Mouse (Mus musculus): ENCODE results near the gene Thbs2.

Thbs2 gene

GRCm38 (mm10) chr17:14693994-14694374 is at the start of gene Thbs2:
TSS of gene Thbs2 (minus strand) at chr17:14694235.
- DNase-seq (ENCODE audit: low spot score in 2 of 2), result no peak

DNA sequence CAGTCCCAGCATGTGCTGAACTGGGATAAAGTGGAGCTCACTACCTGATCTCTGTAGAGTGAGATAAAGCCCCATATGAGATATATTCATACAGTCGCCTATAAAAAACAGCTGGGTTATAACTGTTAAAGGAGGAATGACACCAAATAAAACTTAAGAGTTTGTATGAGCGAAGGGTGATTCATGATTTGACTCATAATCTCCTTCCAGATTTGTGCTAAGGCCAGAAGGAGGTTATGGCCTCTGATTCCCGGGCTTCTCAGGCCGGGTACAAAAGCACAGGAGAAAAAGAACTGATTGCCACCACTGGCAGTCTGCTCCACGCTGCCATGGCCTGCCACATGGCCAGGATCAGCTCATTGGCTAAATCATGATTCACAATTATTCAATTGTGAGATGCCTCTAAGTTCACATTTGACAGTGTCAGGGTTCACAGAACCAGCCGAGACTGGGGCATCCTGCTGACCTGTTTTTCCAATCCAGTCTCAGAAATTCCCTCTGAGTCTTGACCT is 41.5 kb upstream of the Thbs2 start:
- DNase-seq (ENCODE audit: low spot score in 2 of 2), result no peak

GRCm38 (mm10) chr17:14734380-14734779 is 40.3 kb upstream of the Thbs2 start:
- no peak for DNase-seq (ENCODE audit: low spot score in 2 of 2)

GRCm38 (mm10) chr17:14733941-14734340 is 39.9 kb upstream of the Thbs2 start:
- DNase-seq (ENCODE audit: low spot score in 2 of 2), result no peak

DNA sequence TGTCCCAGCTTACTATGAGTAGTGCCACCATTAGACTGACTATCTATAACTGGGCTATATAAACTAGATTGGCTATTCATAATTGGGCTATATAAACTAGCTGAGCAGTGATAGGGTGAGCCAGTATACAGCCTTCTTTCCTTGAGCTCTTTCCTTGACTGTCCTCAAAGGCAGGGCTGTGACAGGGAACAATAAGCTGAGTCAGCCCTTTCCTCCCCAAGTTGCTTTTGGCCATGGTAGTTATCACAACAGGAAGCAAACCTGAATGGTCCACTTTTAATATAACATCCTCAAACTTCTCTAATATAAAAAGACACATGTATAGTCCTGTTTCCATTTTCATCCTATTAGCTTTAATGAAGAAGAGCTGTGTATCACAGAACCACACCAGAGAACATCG is 39.0 kb upstream of the Thbs2 start:
- DNase-seq (ENCODE audit: low spot score in 2 of 2), result no peak

- no peak for DNase-seq (ENCODE audit: low spot score in 2 of 2)
These were observed 36.6 kb upstream of the Thbs2 start for GRCm38 (mm10) chr17:14730629-14731028.

DNA sequence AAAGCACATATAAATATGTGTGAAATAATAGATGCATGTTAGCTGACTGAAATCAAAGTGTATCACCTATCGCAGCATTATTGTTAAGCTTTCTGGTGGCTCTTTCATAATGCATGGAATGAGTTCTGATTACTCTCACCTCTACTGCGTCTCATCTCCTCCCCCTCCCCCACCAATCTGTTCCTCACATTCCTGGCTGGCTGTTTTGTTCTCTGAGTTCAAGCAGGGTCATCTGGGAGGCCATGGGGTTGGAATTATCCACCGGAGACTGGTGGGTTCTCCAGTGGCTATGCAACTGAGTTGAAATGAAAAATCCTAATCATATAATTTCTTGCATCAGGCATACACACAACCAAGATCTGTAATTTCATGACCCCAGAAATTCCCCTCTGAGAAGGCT is 33.4 kb upstream of the Thbs2 start:
- DNase-seq (ENCODE audit: low spot score in 2 of 2), result no peak

GRCm38 (mm10) chr17:14724786-14725185 is 30.8 kb upstream of the Thbs2 start:
- DNase-seq (ENCODE audit: low spot score in 2 of 2), result no peak

DNA sequence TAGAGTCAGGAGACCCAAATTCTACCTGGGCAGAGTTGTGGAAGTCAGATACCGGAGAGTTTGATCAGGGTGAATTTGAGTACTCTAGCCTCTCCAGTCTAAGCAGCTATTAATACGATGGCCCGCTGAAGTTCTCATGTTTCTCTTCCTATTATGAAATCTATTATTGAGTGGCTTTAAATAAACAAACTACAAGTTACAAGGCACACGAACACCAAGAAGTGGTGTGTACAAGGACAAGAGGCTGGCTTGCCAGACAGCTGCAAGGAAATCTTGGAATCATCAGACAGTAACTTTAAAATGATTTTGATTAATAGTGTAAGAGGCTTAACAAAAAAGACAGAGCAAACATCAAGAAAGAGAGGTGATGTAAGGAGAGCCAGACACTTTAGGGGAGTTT is 27.3 kb upstream of the Thbs2 start:
- no peak for DNase-seq (ENCODE audit: low spot score in 2 of 2)

DNA sequence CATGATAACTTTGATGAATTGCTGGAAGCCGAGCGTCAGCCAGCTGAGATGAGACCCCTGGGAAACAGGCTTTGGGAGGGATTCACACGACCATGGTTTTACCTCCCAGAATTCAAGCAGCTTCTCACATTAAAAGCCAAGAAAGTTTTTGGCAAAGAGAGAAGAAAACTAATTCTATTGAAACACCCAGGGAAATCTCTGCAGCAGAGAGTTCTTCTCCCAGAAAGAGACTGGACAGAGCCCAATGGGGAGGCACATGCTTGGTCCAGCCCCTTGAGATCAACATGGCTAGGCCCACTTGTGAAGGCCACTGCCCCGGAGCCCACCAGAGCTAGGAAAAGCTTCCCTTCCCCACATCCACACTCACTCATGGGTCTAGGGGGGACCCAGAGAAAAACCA is 26.9 kb upstream of the Thbs2 start:
- no peak for DNase-seq (ENCODE audit: low spot score in 2 of 2)

GRCm38 (mm10) chr17:14720227-14720626 is 26.2 kb upstream of the Thbs2 start:
- no peak for DNase-seq (ENCODE audit: low spot score in 2 of 2)

DNA sequence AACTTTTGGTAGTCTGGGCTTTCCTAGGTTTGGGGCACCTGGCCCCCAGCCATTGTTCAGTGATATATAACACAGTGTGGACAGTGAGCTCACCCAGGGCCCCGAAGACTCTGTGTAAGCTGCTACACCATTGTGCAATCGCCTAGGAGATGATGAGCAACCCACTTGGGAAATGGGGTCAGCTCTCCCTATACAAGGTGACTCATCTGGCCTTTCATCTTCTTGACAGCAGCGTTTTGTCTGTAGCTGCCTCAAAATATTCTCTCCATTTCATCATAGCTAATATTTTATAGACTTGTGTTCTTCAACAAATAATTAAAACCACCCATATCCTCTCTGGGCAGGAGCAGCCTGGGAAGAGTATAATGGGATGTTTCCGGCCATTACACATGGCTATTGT is 24.8 kb upstream of the Thbs2 start:
- no peak for DNase-seq (ENCODE audit: low spot score in 2 of 2)

DNA sequence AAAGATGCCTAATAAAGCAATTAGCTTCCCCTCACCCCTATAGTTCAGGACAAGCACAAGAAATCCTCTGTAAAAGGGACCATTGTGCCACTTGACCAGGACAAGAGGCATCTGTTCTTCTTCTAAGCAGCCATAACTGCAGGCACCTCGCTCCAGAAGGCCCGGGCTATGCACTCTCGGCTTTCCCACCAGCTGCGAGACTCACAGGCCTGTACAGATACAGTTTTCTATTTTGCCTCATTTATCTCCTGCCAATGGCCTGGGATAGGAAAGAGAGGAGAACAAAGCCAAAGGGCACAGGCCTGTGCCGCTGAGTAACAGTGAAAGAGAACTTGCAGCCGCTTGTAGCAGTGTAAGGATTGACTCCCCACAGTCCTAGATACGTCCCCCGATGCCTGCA is 20.7 kb upstream of the Thbs2 start:
- DNase-seq (ENCODE audit: low spot score in 2 of 2), result no peak

- DNase-seq (ENCODE audit: low spot score in 2 of 2), result no peak
These were observed 20.3 kb upstream of the Thbs2 start for GRCm38 (mm10) chr17:14714374-14714773.

GRCm38 (mm10) chr17:14711784-14712183 is 17.7 kb upstream of the Thbs2 start:
- DNase-seq (ENCODE audit: low spot score in 2 of 2), result no peak

GRCm38 (mm10) chr17:14711032-14711431 is 17.0 kb upstream of the Thbs2 start:
- no peak for DNase-seq (ENCODE audit: low spot score in 2 of 2)

GRCm38 (mm10) chr17:14706066-14706465 is 12.0 kb upstream of the Thbs2 start:
- no peak for DNase-seq (ENCODE audit: low spot score in 2 of 2)

GRCm38 (mm10) chr17:14705466-14705865 is 11.4 kb upstream of the Thbs2 start:
- no peak for DNase-seq (ENCODE audit: low spot score in 2 of 2)

DNA sequence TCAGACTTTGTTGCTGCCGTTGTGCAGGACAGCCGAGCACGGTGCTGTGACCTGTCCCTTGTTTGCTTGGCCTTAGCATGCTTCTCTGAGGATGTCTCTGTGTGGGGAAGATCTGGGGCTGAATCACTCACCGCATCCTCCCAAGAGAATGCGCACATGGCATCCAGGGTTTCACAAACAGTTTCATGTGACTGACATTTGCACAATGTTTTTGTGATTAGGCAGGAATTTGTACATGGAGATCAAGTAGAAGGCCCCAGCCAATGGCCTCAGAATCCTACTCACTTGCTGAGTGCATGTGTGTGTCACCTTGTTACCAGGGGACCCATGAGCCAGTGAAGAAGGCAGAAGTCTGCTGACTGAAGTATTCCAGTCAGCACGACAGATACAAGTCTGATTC is 9.7 kb upstream of the Thbs2 start:
- no peak for DNase-seq (ENCODE audit: low spot score in 2 of 2)

DNA sequence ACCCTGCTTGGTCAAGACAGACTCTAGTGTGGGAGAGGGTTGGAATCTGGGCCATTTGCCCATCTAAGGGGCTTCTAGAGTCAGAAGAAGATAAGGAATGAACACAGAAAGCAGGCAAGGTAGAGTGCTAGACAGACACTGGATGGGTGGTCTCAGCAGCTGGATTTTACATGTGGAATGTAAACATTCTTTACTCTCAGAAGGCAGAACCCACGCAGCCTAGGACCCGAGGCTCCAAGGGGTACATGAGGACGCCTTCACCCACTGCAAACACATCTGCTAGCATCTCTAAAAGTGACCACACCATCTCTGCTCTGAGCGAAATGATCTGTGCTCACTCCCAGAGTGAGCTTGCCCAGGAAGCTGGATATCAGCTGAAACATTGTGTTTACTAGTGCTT is 9.2 kb upstream of the Thbs2 start:
- DNase-seq (ENCODE audit: low spot score in 2 of 2), result no peak

DNA sequence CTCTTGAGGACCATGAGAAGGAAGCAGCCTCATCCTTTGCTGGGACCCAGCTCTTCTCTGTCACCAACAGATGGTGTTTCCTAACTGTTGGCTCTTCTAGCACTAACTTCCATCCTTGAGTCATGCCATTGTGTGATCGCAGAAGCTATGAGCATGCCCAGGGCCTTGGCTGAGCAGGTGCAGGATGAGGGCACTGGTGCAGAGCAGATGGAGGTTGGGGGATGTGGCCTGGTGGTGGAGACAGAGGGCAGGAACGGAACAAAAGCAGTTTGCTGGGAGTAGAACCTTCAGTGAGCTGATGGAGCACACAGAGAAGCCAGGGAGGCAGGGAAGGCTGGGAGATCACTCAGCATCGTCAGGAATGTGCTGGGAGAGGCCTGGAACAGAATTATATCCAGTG is 8.7 kb upstream of the Thbs2 start:
- DNase-seq (ENCODE audit: low spot score in 2 of 2), result no peak

DNA sequence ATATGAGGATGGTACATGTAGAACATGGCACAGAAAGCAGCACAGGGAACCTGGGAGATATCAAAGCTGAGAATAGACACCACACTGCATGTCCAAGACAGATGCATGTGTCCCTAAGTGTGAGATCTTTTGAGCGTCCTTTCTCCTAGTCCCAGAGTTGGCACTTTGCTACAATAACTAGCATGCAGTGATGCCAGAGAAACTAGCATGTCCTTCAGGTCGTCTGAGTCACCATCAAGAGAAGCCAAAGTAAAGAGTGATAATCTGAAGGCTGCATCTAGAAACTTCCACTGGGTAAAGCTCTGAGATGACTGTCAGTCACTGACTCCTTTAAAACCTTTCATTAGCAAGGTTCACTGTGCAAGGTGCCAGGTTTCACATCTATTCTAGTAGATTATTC is 7.9 kb upstream of the Thbs2 start:
- no peak for DNase-seq (ENCODE audit: low spot score in 2 of 2)

DNA sequence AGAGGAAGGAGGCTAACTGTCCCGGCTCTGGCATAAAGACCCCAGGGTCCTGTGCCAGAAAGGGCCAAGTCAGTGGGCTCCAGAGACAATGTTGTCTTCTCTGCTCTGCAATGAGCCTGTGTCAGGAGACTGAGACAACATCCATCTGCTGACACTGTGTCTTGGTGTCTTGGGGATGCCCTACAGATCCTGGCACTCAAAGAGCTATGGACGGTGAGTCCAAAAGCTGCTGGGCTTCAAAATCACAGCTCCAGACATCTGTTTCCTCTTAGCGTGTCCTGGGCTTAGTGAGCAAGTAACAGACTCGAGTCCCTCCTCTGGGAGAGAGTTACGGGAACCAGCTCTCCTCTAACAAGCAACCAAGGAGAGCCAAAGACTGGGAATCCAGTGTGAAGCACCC is 6.2 kb upstream of the Thbs2 start:
- DNase-seq (ENCODE audit: low spot score in 2 of 2), result no peak

GRCm38 (mm10) chr17:14698188-14698587 is 4.2 kb upstream of the Thbs2 start:
- no peak for DNase-seq (ENCODE audit: low spot score in 2 of 2)

DNA sequence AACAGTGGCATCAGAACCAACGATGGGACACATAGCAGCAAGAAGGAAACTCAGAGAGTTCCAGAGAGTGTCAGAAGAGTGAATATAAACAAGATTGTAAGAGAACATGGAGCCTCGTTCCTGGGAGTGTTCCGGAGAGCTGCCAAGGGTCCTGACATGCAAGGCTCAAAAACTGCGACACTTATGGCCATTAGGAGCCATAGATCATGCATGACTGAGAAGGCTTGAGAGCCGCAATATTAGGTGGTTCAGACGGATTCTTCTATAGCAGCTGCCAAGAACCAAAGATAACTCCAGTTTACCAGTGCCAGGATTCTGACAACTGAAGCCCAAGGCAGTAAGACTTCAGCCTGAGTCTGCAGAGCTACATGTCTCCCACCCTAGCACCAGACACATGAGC is 3.1 kb upstream of the Thbs2 start:
- no peak for DNase-seq (ENCODE audit: low spot score in 2 of 2)

Data from spleen, postnatal 14 days (tissue).